Mouse (Mus musculus): ENCODE results near the gene Igsf11.

The Igsf11 gene

GRCm38 (mm10) chr16:38931519-38931918, 39.0 kb downstream of the Igsf11 start:
- DNase-seq (ENCODE audit: low spot score in 2 of 2) = no peak

GRCm38 (mm10) chr16:38940805-38941204, 48.3 kb downstream of the Igsf11 start:
- DNase-seq (ENCODE audit: low spot score in 2 of 2) = no peak

DNA sequence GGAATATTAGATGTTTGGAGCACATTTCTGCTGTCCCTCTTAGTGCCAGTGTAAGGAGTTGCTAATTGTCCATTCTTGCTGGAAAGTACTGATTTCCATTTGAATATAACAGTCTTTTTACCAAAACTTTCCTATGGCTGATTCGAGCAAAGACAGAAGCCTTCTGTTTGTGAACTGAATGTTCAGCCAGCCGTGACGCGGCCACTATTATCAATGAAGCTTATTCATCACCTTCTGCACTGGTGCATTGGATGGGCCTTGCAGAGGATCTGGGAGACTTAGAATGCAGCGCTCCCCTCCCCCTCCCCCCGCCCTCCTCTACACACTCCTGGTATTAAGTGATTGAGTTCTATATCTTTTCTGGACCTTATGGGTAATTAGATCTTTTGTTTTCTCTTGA, 48.8 kb downstream of the Igsf11 start:
- DNase-seq (ENCODE audit: low spot score in 2 of 2) = peak; percentile 48 to 58

GRCm38 (mm10) chr16:38943706-38944550, 51.5 kb downstream of the Igsf11 start:
- DNase-seq (ENCODE audit: low spot score in 2 of 2) = no peak

- DNase-seq (ENCODE audit: low spot score in 2 of 2) = no peak
These were observed 52.6 kb downstream of the Igsf11 start for GRCm38 (mm10) chr16:38945111-38945510.

GRCm38 (mm10) chr16:38945581-38945981, 53.1 kb downstream of the Igsf11 start:
- DNase-seq (ENCODE audit: low spot score in 2 of 2) = no peak

GRCm38 (mm10) chr16:38946453-38946852, 54.0 kb downstream of the Igsf11 start:
- peak in 1 of 2 experiments; percentile 40 for DNase-seq (ENCODE audit: low spot score in 2 of 2)

DNA sequence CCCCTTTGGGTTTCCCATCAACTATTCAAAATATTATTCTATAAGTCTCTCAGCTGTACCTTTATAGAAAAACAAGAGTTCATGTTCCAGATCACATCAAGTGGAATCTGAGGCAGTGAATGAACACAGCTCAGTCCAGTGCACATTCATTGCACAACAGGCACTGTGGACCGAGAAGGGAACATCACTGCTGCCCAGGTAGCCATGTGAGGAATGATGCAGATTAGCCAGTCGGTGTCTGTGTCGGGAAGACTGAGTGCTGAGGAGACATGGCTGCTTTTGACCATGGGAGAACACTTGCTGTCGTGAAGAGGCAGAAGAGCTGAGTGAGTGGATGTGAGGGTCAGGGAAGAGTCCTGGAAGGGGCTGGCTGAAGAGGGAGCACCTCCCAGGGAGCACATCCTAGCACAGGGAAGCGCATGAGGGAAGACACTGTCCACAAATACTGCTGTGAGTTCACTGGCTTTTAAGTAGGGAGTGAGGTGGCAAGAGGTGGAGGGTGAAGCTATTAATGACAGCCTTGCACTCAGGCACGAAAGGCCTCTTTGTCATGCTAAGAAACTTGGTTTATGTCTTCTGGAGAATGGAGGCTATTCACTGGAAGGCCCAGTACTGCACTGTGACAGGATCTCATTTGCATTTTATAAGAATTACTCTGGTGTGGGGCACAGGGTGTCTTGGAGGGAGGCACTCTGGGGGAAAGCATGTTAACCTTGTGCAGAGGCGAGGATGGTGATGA, 54.8 kb downstream of the Igsf11 start:
- no peak for DNase-seq (ENCODE audit: low spot score in 2 of 2)

GRCm38 (mm10) chr16:38948441-38948840, 56.0 kb downstream of the Igsf11 start:
- DNase-seq (ENCODE audit: low spot score in 2 of 2) = no peak

DNA sequence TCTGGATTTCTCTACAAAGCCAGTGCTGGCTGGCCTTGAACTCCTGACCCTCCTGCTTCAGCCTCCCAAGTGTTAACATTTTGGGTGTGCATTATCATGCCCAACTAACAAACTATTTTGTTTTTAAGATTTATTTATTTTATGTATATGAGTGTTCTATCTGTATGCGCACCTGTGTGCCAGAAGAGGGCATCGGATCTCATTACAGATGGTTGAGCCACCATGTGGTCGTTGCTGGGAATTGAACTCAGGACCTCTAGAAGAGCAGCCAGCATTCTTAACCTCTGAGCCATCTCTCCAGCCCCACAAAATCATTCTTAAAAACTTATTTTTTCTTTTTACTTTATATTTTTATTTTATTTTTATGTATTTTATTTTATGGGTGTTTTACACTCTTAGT, 60.4 kb downstream of the Igsf11 start:
- DNase-seq (ENCODE audit: low spot score in 2 of 2) = no peak

DNA sequence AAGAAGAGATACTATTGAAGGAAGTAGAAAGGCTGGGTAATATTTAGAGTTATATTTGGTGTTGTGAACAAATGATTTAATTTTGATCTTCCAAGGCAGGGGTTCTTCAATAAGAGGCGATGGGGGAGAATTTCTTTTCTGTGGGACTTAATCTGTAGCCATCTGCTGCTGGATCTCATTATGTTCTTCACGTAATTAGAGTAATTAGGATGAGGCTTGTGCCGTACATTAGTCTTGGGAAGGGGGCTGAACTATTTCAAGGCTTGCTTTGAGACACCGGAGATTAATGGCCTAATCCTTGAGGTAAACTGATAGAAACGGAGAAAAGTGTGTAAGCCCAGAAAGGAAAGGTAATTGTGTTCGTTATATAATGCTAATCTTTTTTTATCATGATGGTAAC, 61.4 kb downstream of the Igsf11 start:
- no peak for DNase-seq (ENCODE audit: low spot score in 2 of 2)

DNA sequence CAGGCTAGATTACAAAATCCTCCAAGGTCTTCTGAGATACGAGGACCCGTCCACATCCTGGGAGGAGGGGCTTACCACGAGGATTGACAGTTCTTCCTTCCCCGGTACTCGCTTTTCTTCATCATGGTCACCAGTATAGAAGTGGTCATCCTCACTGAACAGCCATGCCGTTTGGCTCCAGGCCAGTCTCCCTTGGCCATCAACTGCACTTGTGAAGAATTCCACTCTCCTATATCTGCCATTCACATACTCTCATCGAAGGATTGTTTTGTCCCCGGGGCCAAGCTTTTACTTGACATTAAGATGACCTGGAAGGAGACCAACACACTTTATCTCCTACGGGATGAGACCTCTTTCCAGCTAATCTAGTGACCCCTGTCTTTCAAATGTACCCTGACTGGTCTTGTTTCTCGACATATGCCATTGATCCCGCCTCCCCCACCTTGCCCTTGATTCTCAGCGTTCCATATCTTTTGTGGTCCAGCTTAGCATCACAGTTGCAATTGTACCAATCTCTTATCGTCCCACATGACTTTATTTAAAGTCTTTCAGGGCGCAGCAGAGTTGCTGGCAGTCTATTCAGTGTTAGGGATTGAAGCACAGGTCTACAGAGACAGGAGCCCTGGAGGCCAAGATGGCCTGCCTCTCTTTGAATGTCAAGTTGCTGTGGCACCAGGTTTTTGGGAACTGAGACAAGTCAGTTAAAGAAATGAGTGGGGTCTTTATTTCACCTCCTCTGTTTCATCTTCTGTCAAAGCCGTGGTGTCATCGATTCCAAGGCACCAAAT, 62.2 kb downstream of the Igsf11 start:
- no peak for DNase-seq (ENCODE audit: low spot score in 2 of 2)

DNA sequence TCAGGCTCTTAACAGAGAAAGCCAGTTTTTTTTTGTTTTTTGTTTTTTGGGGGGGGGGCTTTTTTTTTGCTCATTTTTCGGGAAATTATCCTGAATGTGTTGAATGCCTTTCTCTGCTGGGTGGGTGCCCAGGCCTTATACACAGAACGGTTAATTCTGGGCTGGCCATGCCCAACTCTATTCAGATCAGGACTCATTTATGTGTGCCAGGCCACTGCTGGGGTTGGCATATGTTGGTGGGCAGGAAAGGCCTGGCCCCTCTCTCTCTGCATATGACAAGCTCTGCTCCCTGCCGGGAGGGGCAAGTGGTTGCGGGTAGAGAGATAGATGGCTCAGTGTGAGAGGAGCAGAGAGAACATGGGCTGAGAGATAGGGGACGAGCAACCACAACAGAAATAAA, 62.8 kb downstream of the Igsf11 start:
- no peak for DNase-seq (ENCODE audit: low spot score in 2 of 2)

- no peak for DNase-seq (ENCODE audit: low spot score in 2 of 2)
These were observed 66.3 kb downstream of the Igsf11 start for GRCm38 (mm10) chr16:38958801-38959200.

DNA sequence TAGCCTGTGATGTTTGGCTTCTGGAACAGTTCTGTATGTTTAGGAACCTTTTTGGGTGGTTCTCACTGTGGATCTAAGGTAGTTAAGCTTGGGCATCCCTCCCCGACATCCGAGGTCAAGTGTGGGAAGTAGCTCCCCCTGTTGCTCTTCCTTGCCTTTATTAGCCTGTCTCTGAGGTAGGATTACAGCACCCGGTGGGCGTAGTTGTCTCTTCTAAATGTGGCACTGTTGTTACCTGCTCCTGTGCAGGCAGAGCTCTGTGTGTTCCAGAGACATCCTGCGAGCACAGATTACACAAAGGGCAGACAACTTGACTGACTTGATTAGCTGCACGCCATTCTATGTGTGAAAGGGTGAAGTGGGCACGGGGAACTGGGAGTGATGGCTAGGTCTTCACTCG, 68.1 kb downstream of the Igsf11 start:
- DNase-seq (ENCODE audit: low spot score in 2 of 2) = no peak

DNA sequence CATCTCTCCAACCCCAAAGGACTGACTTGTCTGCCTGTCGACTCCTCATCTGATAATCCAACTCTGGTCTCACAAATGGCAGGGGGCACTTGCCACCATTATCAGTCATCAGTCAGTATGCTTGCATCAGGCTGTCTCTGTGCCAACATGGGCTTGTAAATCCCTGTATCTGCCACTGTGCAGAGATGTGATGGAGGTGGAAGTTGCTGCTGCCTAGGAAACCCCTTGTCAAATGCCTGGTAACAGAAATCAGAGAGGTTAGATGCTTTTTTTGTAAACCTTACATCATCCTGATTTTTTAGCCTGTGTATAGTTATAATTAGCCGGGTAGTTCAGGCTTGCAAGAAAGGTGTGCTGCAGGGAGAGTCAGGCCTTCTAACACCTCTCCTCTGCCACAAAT, 69.4 kb downstream of the Igsf11 start:
- no peak for DNase-seq (ENCODE audit: low spot score in 2 of 2)

GRCm38 (mm10) chr16:38962695-38963094, 70.2 kb downstream of the Igsf11 start:
- no peak for DNase-seq (ENCODE audit: low spot score in 2 of 2)

GRCm38 (mm10) chr16:38967026-38967425, 74.6 kb downstream of the Igsf11 start:
- DNase-seq (ENCODE audit: low spot score in 2 of 2) = no peak

- DNase-seq (ENCODE audit: low spot score in 2 of 2) = no peak
These were observed 83.7 kb downstream of the Igsf11 start for GRCm38 (mm10) chr16:38976151-38976550.

DNA sequence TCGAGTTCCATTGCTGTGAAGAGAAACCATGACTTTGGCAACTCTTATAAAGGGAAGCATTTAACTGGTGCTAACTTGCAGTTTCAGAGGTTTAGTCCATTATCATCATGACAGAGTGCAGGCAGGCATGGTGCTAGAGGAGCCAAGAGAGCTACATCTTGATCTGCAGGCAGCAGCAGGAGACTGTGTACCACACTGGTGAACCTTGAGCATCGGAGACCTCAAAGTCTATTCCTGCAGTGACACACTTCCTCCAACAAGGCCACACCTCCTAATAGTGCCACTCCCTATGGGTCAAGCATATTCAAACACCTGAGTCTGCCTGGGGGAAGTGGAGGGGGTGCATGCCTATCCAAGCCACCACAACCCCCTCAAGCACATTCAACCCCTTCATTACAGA, 86.1 kb downstream of the Igsf11 start:
- DNase-seq (ENCODE audit: low spot score in 2 of 2) = no peak

DNA sequence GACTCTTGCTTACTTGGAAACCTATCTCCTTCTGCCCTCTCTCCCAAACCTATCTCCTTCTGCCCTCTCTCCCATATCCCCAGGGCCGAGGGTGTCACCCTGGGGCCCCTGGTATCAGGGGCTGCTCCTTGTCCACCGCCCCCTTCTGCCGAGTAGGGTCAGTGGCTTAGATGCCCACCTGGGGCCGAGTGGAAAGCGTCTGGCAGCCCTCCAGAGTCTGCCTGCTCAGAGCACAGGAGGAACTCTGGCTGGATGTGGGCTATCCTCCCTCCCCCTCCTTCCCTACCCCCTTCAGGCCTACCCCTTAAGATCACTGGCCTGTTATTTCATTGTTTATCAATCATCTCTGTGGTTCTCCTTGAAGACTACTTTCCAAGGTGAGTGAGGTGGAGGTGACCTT, 88.1 kb downstream of the Igsf11 start:
- DNase-seq (ENCODE audit: low spot score in 2 of 2) = no peak

DNA sequence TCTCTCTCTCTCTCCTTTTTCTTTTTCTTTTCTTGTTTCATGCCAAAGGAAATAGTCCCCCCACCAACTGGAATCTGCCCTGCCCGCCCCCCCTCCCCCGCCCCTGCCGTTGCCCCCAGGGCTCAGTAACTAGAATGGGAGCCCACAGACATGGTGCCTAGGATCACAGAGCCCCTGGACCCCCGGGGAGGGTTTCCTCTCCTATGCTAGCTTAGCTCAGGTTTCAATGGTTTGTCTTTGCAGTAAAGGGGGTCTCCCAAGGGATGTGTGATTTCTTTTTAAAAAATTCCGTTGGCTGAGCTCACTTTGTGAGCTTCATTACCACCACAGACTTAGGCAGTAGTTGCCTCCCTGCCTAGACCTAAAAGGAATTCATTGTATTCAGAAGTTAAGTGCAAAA, 89.6 kb downstream of the Igsf11 start:
- no peak for DNase-seq (ENCODE audit: low spot score in 2 of 2)
